Mouse (Mus musculus) MEL (cell line): Measurements from ENCODE around the gene Sh3d19. TPM values are rescaled to one million over a fixed set of nuclear protein-coding genes. Genes with fewer than 3 reads are reported as not detected.

Experiments
- DNase-seq: peaks from one replicate; pipeline ENCODE4 v3.0.0; 2011; ENCODE audit warnings: low read depth, low spot score
- H3K27ac ChIP-seq: 2 replicates; pipeline ENCODE4 v1.5.1; 2012; ENCODE audit warnings: low read depth, mild to moderate bottlenecking, control low read depth, low read length, moderate library complexity; ENCODE audit not compliant: control insufficient read depth
- H3K27me3 ChIP-seq, 2 experiments: fragments of 150-350 bp in 1 of 2; sonication (generic) in 1 of 2; 2 replicates each; pipeline ENCODE4 v1.6.1; 2012; ENCODE audit warnings: low read length in 2 of 2, mild to moderate bottlenecking in 2 of 2, improper control_type of control experiment in 1 of 2, moderate library complexity in 1 of 2; ENCODE audit not compliant: insufficient read depth in 2 of 2, control insufficient read depth in 1 of 2
- H3K36me3 ChIP-seq, 2 experiments: 2 replicates each; pipeline ENCODE4 v1.6.1; 2012 to 2014; ENCODE audit warnings: low read length in 2 of 2, improper control_type of control experiment in 1 of 2, inconsistent platforms in 1 of 2, mild to moderate bottlenecking in 1 of 2; ENCODE audit not compliant: insufficient read depth in 2 of 2, control insufficient read depth in 1 of 2
- H3K4me1 ChIP-seq, 2 experiments: fragments of 150-350 bp in 1 of 2; sonication (generic) in 1 of 2; 2 replicates each; pipeline ENCODE4 v1.6.1; 2012; ENCODE audit warnings: low read length in 2 of 2, improper control_type of control experiment in 1 of 2, mild to moderate bottlenecking in 1 of 2; ENCODE audit not compliant: insufficient read depth in 2 of 2, control insufficient read depth in 1 of 2
- H3K4me3 ChIP-seq, 2 experiments: fragments of 150-350 bp in 1 of 2; sonication (generic) in 1 of 2; 2 replicates each; pipeline ENCODE4 v1.5.1; 2012; ENCODE audit warnings: low read depth in 2 of 2, low read length in 2 of 2, mild to moderate bottlenecking in 2 of 2, moderate library complexity in 2 of 2, control low read depth in 1 of 2, improper control_type of control experiment in 1 of 2; ENCODE audit not compliant: control insufficient read depth in 1 of 2, insufficient read depth in 1 of 2
- H3K79me2 ChIP-seq: 2 replicates; pipeline ENCODE4 v1.6.1; 2012; ENCODE audit warnings: mild to moderate bottlenecking, low read length, moderate library complexity; ENCODE audit not compliant: control insufficient read depth, poor library complexity, insufficient read depth
- H3K9ac ChIP-seq: 2 replicates; pipeline ENCODE4 v1.6.1; 2012; ENCODE audit warnings: low read depth, mild to moderate bottlenecking, control low read depth, low read length, moderate library complexity; ENCODE audit not compliant: control insufficient read depth, poor library complexity, severe bottlenecking
- H3K9me3 ChIP-seq: fragments of 150-350 bp; sonication (generic); replicated peaks from 2 replicates; pipeline ENCODE4 v1.6.1; 2012; ENCODE audit warnings: mild to moderate bottlenecking, low read length, improper control_type of control experiment, moderate library complexity; ENCODE audit not compliant: insufficient read depth
- BHLHE40 ChIP-seq: IDR thresholded peaks from 2 replicates; pipeline ENCODE4 v1.6.1; 2012; ENCODE audit warnings: low read depth, mild to moderate bottlenecking, inconsistent platforms, low read length, improper control_type of control experiment, borderline replicate concordance
- CHD1 ChIP-seq: IDR thresholded peaks from 2 replicates; pipeline ENCODE4 v1.6.1; 2012; ENCODE audit warnings: low read depth, mild to moderate bottlenecking, inconsistent platforms, low read length, improper control_type of control experiment
- ELF1 ChIP-seq: IDR thresholded peaks from 2 replicates; pipeline ENCODE4 v1.6.1; 2014; ENCODE audit warnings: low read depth, mild to moderate bottlenecking, inconsistent platforms, low read length, improper control_type of control experiment, moderate library complexity
- KAT2A ChIP-seq: conservative IDR thresholded peaks from 2 replicates; pipeline ENCODE4 v1.6.1; 2012; ENCODE audit warnings: low read depth, low read length, improper control_type of control experiment, inconsistent platforms
- MYB ChIP-seq: IDR thresholded peaks from 2 replicates; pipeline ENCODE4 v1.6.1; 2011; ENCODE audit warnings: mild to moderate bottlenecking, low read depth, low read length, improper control_type of control experiment
- NELFE ChIP-seq: IDR thresholded peaks from 2 replicates; pipeline ENCODE4 v1.6.1; 2011; ENCODE audit warnings: low read depth, low read length, improper control_type of control experiment
- NRF1 ChIP-seq: IDR thresholded peaks from 2 replicates; pipeline ENCODE4 v1.6.1; 2014; ENCODE audit warnings: low read depth, mild to moderate bottlenecking, inconsistent platforms, low read length, improper control_type of control experiment, moderate library complexity; ENCODE audit not compliant: poor library complexity, insufficient read depth, severe bottlenecking
- RAD21 ChIP-seq: IDR thresholded peaks from 2 replicates; pipeline ENCODE4 v1.6.1; 2011; ENCODE audit warnings: mild to moderate bottlenecking, low read depth, low read length, improper control_type of control experiment
- SIN3A ChIP-seq: IDR thresholded peaks from 2 replicates; pipeline ENCODE4 v1.6.1; 2012; ENCODE audit warnings: low read length, improper control_type of control experiment, inconsistent platforms
- SMC3 ChIP-seq: IDR thresholded peaks from 2 replicates; pipeline ENCODE4 v1.6.1; 2011; ENCODE audit warnings: low read depth, low read length, improper control_type of control experiment
- TAL1 ChIP-seq: IDR thresholded peaks from 2 replicates; pipeline ENCODE4 v1.6.1; 2012; ENCODE audit warnings: mild to moderate bottlenecking, inconsistent platforms, low read length, moderate library complexity, mixed read lengths
- UBTF ChIP-seq: IDR thresholded peaks from 2 replicates; pipeline ENCODE4 v1.6.1; 2012; ENCODE audit warnings: low read depth, mild to moderate bottlenecking, inconsistent platforms, low read length, improper control_type of control experiment, moderate library complexity, borderline replicate concordance; ENCODE audit not compliant: insufficient read depth
- ZC3H11A ChIP-seq: IDR thresholded peaks from 2 replicates; pipeline ENCODE4 v1.6.1; 2012; ENCODE audit warnings: low read depth, mild to moderate bottlenecking, inconsistent platforms, low read length, improper control_type of control experiment
- ZKSCAN1 ChIP-seq: IDR thresholded peaks from 2 replicates; pipeline ENCODE4 v1.6.1; 2012; ENCODE audit warnings: low read depth, mild to moderate bottlenecking, inconsistent platforms, low read length, improper control_type of control experiment, moderate library complexity
- ZMIZ1 ChIP-seq: IDR thresholded peaks from 2 replicates; pipeline ENCODE4 v1.6.1; 2012; ENCODE audit warnings: low read depth, mild to moderate bottlenecking, inconsistent platforms, low read length, improper control_type of control experiment, moderate library complexity
- ZNF384 ChIP-seq: IDR thresholded peaks from 2 replicates; pipeline ENCODE4 v1.6.1; 2012; ENCODE audit warnings: low read depth, mild to moderate bottlenecking, inconsistent platforms, low read length, improper control_type of control experiment
- polyA plus RNA-seq, 2 experiments: library from polyadenylated mRNA; stranded (reverse) in 1 of 2; unstranded in 1 of 2; fragments of >175 nt in 1 of 2; fragments of >200 nt in 1 of 2; gene quantifications; 2 replicates each; pipeline versions ENCODE4 v1.2.1 to v1.2.4; 2012; ENCODE audit warnings: low replicate concordance in 2 of 2, low read depth in 1 of 2; ENCODE audit not compliant: insufficient read length in 2 of 2, insufficient read depth in 1 of 2, missing spikeins in 1 of 2
- total RNA-seq: library from RNA; depleted of rRNA; stranded (reverse); fragments of 300-350 nt; gene quantifications from 2 replicates; pipeline ENCODE4 v1.2.3, GENCODE M21; 2012

Sh3d19 gene
- total and polyA plus RNA-seq, 3 experiments, result 2.2 to 4.8 TPM; not detected in 1

GRCm38 (mm10) chr3:85950914-85951313, 20.0 kb upstream of the Sh3d19 start:
- H3K9ac ChIP-seq, result no peak overlapping the region
- no peaks in the 10 kb centered on the region for H3K4me1 ChIP-seq
- H3K4me3 ChIP-seq, result no peak overlapping the region
- no peaks in the 10 kb centered on the region for H3K27me3 ChIP-seq
- no peaks in the 10 kb centered on the region for H3K36me3 ChIP-seq
- no peak for DNase-seq
- no peaks in the 10 kb centered on the region for H3K9me3 ChIP-seq
- H3K27ac ChIP-seq, result no peak overlapping the region
- TF ChIP-seq SIN3A (no peak), NELFE (no peak), SMC3 (no peak), BHLHE40 (no peak), UBTF (no peak), ZKSCAN1 (no peak), ZC3H11A (no peak), ZMIZ1 (no peak), KAT2A (no peak), NRF1 (no peak), CHD1 (no peak), RAD21 (no peak), TAL1 (no peak)
- no peaks in the 10 kb centered on the region for H3K79me2 ChIP-seq

DNA sequence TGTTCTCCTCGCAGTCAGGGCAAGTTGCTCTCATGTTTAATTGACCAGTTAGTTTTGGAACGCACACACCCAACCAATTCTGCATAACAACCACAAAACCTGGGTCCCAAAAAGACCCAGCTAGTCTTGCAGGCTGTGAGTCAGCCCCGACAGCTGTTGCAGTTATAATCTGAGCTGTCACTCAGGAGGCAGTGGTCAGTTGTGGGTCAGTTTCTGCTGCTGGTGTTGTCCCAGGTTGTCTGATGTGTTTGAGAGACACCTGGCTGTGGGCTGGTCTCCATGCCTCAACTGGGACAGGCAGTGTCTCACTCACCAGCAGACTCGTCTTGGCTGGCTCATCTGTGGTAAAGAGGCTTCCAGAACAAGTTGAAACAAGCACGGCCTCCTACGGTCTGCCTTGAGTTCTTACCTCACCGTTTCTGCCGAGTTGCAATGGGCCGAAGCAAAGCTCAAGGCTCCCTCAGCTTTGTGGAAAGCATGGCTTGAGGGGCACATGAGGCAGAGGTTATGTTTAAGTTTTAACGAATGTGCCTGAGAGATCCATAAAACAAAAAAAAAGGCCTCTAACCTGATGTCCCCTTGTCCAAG, 18.1 kb upstream of the Sh3d19 start:
- Histone ChIP-seq H3K27me3 (no peaks in the 10 kb centered on the region), H3K4me1 (no peaks in the 10 kb centered on the region), H3K79me2 (no peaks in the 10 kb centered on the region), H3K4me3 (no peak overlapping the region), H3K9ac (no peak overlapping the region), H3K9me3 (no peaks in the 10 kb centered on the region), H3K36me3 (no peaks in the 10 kb centered on the region), H3K27ac (no peak overlapping the region)
- TF ChIP-seq CHD1 (no peak), ELF1 (no peak), ZNF384 (no peak), MYB (no peak)
- DNase-seq, result no peak
